Mouse (Mus musculus) thymus, adult 2 months (tissue): ENCODE results near the gene C7. TPM values are rescaled to one million over a fixed set of nuclear protein-coding genes. Genes with fewer than 3 reads are reported as not detected.

ENCODE experiments used
- DNase-seq: peaks from one replicate; pipeline ENCODE4 v3.0.0; 2021
- H3K27ac ChIP-seq: fragments of 200-500 bp; 2 replicates; pipeline ENCODE4 v1.5.1; 2012; ENCODE audit warnings: low read length, control low read depth; ENCODE audit not compliant: control insufficient read depth, insufficient read depth
- H3K27me3 ChIP-seq: fragments of 200-500 bp; 2 replicates; pipeline ENCODE4 v1.6.1; 2012; ENCODE audit warnings: mild to moderate bottlenecking, low read length, moderate library complexity, mixed read lengths; ENCODE audit not compliant: control insufficient read depth, insufficient read depth
- H3K36me3 ChIP-seq: fragments of 200-500 bp; 2 replicates; pipeline ENCODE4 v1.6.1; 2012; ENCODE audit warnings: mild to moderate bottlenecking, low read length, moderate library complexity; ENCODE audit not compliant: control insufficient read depth, insufficient read depth
- H3K4me1 ChIP-seq: fragments of 200-500 bp; replicated peaks from 2 replicates; pipeline ENCODE4 v1.6.1; 2012; ENCODE audit warnings: low read length; ENCODE audit not compliant: control insufficient read depth, insufficient read depth
- H3K4me3 ChIP-seq: fragments of 200-500 bp; 2 replicates; pipeline ENCODE4 v1.5.1; 2012; ENCODE audit warnings: mild to moderate bottlenecking, low read length, control low read depth, moderate library complexity; ENCODE audit not compliant: control insufficient read depth, insufficient read depth
- CTCF ChIP-seq: fragments of 200-500 bp; IDR thresholded peaks from 2 replicates; pipeline ENCODE4 v1.5.1; 2012; ENCODE audit warnings: mild to moderate bottlenecking, control low read depth, low read length, moderate library complexity, borderline replicate concordance; ENCODE audit not compliant: control insufficient read depth, poor library complexity, insufficient read depth; ENCODE audit errors: extremely low read depth
- POLR2A ChIP-seq: fragments of 200-500 bp; IDR thresholded peaks from 2 replicates; pipeline ENCODE4 v1.6.1; 2012; ENCODE audit warnings: mild to moderate bottlenecking, low read length, control low read depth, moderate library complexity; ENCODE audit not compliant: control insufficient read depth, poor library complexity, insufficient read depth; ENCODE audit errors: extremely low read depth
- WGBS: fragments of 180-500 bp; shearing (Covaris S2); methylation state at CpG from one replicate; pipeline ENCODE4 v1.1.7; 2018; 5-methylcytosine and 5-hydroxymethylcytosine counted together
- polyA plus RNA-seq: library from polyadenylated mRNA; depleted of rRNA; stranded (reverse); fragments of >200 nt; gene quantifications from 2 replicates; pipeline ENCODE4 v1.2.3, GENCODE M21; 2012

The C7 gene
- polyA plus RNA-seq, 1 experiment = 0.77 TPM

- WGBS = 96% methylated on average over 1 of the region's 1 CpGs
- TF ChIP-seq CTCF = no peak
- no peak for TF ChIP-seq POLR2A
- Histone ChIP-seq H3K27ac (no peak overlapping the region), H3K36me3 (no peaks in the 10 kb centered on the region), H3K4me3 (no peak overlapping the region), H3K27me3 (no peaks in the 10 kb centered on the region), H3K4me1 (no peaks in the 10 kb centered on the region)
- DNase-seq = no peak
Observed at GRCm38 (mm10) chr15:5097376-5097775, 33.8 kb upstream of the C7 start.

- no peaks in the 10 kb centered on the region for H3K27me3 ChIP-seq
- no peaks in the 10 kb centered on the region for H3K4me1 ChIP-seq
- no peak for DNase-seq
- no peaks in the 10 kb centered on the region for H3K36me3 ChIP-seq
- WGBS = 92% methylated on average over 11 of the region's 11 CpGs
- no peak for TF ChIP-seq POLR2A
- TF ChIP-seq CTCF = no peak
- H3K4me3 ChIP-seq = no peak overlapping the region
- no peak overlapping the region for H3K27ac ChIP-seq
Observed at GRCm38 (mm10) chr15:5095534-5096301, 32.2 kb upstream of the C7 start.

- 97% methylated on average over 10 of the region's 10 CpGs for WGBS
- H3K27me3 ChIP-seq = no peaks in the 10 kb centered on the region
- no peaks in the 10 kb centered on the region for H3K4me1 ChIP-seq
- H3K27ac ChIP-seq = no peak overlapping the region
- no peak for DNase-seq
- no peaks in the 10 kb centered on the region for H3K36me3 ChIP-seq
- H3K4me3 ChIP-seq = no peak overlapping the region
- TF ChIP-seq CTCF (no peak), POLR2A (no peak)
Observed at GRCm38 (mm10) chr15:5090131-5090530, 26.6 kb upstream of the C7 start.

- TF ChIP-seq POLR2A (no peak), CTCF (no peak)
- Histone ChIP-seq H3K27me3 (no peaks in the 10 kb centered on the region), H3K36me3 (no peaks in the 10 kb centered on the region), H3K4me1 (no peaks in the 10 kb centered on the region), H3K27ac (no peak overlapping the region), H3K4me3 (no peak overlapping the region)
- 73% methylated on average over 7 of the region's 7 CpGs for WGBS
- DNase-seq = no peak
Observed at GRCm38 (mm10) chr15:5088850-5089608, 25.5 kb upstream of the C7 start.

GRCm38 (mm10) chr15:5086162-5086561 lies 22.6 kb upstream of the C7 start:
- TF ChIP-seq POLR2A (no peak), CTCF (no peak)
- Histone ChIP-seq H3K4me1 (no peaks in the 10 kb centered on the region), H3K27me3 (no peaks in the 10 kb centered on the region), H3K36me3 (no peaks in the 10 kb centered on the region), H3K27ac (no peak overlapping the region), H3K4me3 (no peak overlapping the region)
- 12% methylated on average over 2 of the region's 2 CpGs for WGBS
- DNase-seq = no peak

- Histone ChIP-seq H3K36me3 (no peaks in the 10 kb centered on the region), H3K4me3 (no peak overlapping the region), H3K27ac (no peak overlapping the region), H3K4me1 (no peaks in the 10 kb centered on the region), H3K27me3 (no peaks in the 10 kb centered on the region)
- DNase-seq = no peak
- no peak for TF ChIP-seq POLR2A
- no peak for TF ChIP-seq CTCF
- WGBS = 87% methylated on average over 1 of the region's 1 CpGs
Observed at GRCm38 (mm10) chr15:5081235-5081634, 17.7 kb upstream of the C7 start.
